Mouse (Mus musculus) limb, embryonic 14.5 days (tissue): ENCODE measurements around the gene Mtif3. TPM values are rescaled to one million over a fixed set of nuclear protein-coding genes. Genes with fewer than 3 reads are reported as not detected.

ENCODE experiments used
- ATAC-seq: fragments of 200-750 bp; cut with Nextera tagmentation; 2 replicates; pipeline ENCODE4 v1.8.0; 2017; ENCODE audit warnings: low read depth, moderate number of reproducible peaks, moderate TSS enrichment; ENCODE audit not compliant: low FRiP score
- DNase-seq: peaks from one replicate; pipeline ENCODE4 v3.0.0-alpha.2; 2015; ENCODE audit warnings: low spot score
- H3K27ac ChIP-seq: fragments of 300-500 bp; sonication (generic); replicated peaks from 2 replicates; pipeline ENCODE4 v1.5.1; 2014; ENCODE audit warnings: low read depth, mild to moderate bottlenecking, low read length, moderate library complexity, mixed read lengths
- H3K27me3 ChIP-seq: fragments of 300-500 bp; sonication (generic); 2 replicates; pipeline ENCODE4 v1.6.1; 2014; ENCODE audit warnings: low read length, mixed read lengths; ENCODE audit not compliant: control insufficient read depth, insufficient read depth
- H3K36me3 ChIP-seq: fragments of 300-500 bp; sonication (generic); 2 replicates; pipeline ENCODE4 v1.6.1; 2014; ENCODE audit warnings: mild to moderate bottlenecking, low read length, moderate library complexity, mixed read lengths; ENCODE audit not compliant: control insufficient read depth, insufficient read depth
- H3K4me1 ChIP-seq: fragments of 300-500 bp; sonication (generic); 2 replicates; pipeline ENCODE4 v1.6.1; 2014; ENCODE audit warnings: antibody characterized with exemption, low read length, mixed read lengths; ENCODE audit not compliant: control insufficient read depth, insufficient read depth
- H3K4me2 ChIP-seq: fragments of 300-500 bp; sonication (generic); replicated peaks from 2 replicates; pipeline ENCODE4 v1.6.1; 2014; ENCODE audit warnings: low read depth, mild to moderate bottlenecking, low read length, moderate library complexity; ENCODE audit not compliant: severe bottlenecking
- H3K4me3 ChIP-seq: fragments of 300-500 bp; sonication (generic); replicated peaks from 2 replicates; pipeline ENCODE4 v1.5.1; 2014; ENCODE audit warnings: low read length
- H3K9ac ChIP-seq: fragments of 300-500 bp; sonication (generic); 2 replicates; pipeline ENCODE4 v1.6.1; 2014; ENCODE audit warnings: mild to moderate bottlenecking, low read depth, low read length, moderate library complexity; ENCODE audit not compliant: severe bottlenecking
- H3K9me3 ChIP-seq: fragments of 300-500 bp; sonication (generic); 2 replicates; pipeline ENCODE4 v1.6.1; 2016; ENCODE audit warnings: low read length; ENCODE audit not compliant: control insufficient read depth
- POLR2A ChIP-seq: fragments of 200-500 bp; IDR thresholded peaks from 2 replicates; pipeline ENCODE4 v1.8.0; 2012; ENCODE audit warnings: inconsistent platforms, mild to moderate bottlenecking, moderate library complexity, borderline replicate concordance; ENCODE audit not compliant: insufficient read depth, insufficient read length; ENCODE audit errors: extremely low read depth
- WGBS: fragments of 180-500 bp; shearing (Covaris S2); extraction: QIAGEN DNeasy Blood & Tissue Kit; methylation state at CpG from one replicate; pipeline ENCODE4 v1.1.7; 2014; 5-methylcytosine and 5-hydroxymethylcytosine counted together
- polyA plus RNA-seq, 2 experiments: library from polyadenylated mRNA; depleted of rRNA in 1 of 2; stranded (reverse) in 1 of 2; unstranded in 1 of 2; fragments of >200 nt; fragmentation: Nextera tagmentation in 1 of 2; extraction: Ambion mirVana in 1 of 2; gene quantifications; 2 replicates each; pipeline versions ENCODE4 v1.2.1 to v1.2.3; 2012 to 2014

The Mtif3 gene
- polyA plus RNA-seq, 2 experiments, result 14.5 to 24.8 TPM

GRCm38 (mm10) chr5:146908629-146909028 is 55.0 kb downstream of the Mtif3 start:
- no peak overlapping the region for H3K4me2 ChIP-seq
- H3K27ac ChIP-seq, result no peak overlapping the region
- no peaks in the 10 kb centered on the region for H3K36me3 ChIP-seq
- no peaks in the 10 kb centered on the region for H3K4me1 ChIP-seq
- no peak overlapping the region for H3K4me3 ChIP-seq
- no peaks in the 10 kb centered on the region for H3K9me3 ChIP-seq
- DNase-seq (no peak), ATAC-seq (no peak)
- H3K27me3 ChIP-seq, result no peaks in the 10 kb centered on the region
- 59% methylated on average over 11 of the region's 11 CpGs for WGBS
- no peak for TF ChIP-seq POLR2A
- H3K9ac ChIP-seq, result no peak overlapping the region

GRCm38 (mm10) chr5:146907533-146907932 is 56.1 kb downstream of the Mtif3 start:
- H3K4me1 ChIP-seq, result no peaks in the 10 kb centered on the region
- no peak overlapping the region for H3K27ac ChIP-seq
- H3K9ac ChIP-seq, result no peak overlapping the region
- H3K4me3 ChIP-seq, result no peak overlapping the region
- no peaks in the 10 kb centered on the region for H3K36me3 ChIP-seq
- H3K4me2 ChIP-seq, result no peak overlapping the region
- peak; percentile 13; the same call in 1 of the 2 replicates for ATAC-seq
- DNase-seq, result no peak
- 49% methylated on average over 5 of the region's 5 CpGs for WGBS
- no peak for TF ChIP-seq POLR2A
- no peaks in the 10 kb centered on the region for H3K9me3 ChIP-seq
- H3K27me3 ChIP-seq, result no peaks in the 10 kb centered on the region

DNA sequence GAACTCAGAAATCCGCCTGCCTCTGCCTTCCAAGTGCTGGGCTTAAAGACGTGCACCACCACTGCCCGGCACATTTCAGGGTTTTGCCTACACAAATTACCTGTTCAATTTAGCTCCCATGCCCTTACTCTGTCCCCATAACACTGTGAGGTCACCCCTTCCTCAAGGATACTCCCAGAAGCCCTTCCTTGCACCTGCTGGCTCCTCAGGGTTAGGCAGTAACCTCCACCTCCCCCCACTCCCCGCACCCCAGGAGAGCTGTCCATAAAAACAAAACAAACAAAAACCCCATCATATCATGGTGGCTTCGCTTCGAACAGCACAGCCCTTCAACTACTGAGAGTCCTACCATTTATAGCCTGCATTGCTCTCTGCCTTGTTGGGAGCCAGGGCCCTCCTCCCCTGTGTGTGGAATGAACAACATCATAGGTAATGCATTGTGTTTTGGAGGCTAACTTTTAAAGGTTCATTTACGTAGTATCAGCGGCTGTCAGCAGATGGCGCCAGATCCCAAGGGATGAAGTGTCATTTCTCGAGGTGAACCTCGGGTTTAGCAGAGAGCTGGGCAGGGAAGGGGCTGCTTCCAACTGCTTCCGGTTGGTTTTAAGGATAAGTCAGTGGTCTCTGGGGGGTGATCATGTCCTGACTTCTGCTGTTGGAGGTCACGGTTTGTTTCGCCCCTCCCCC is 58.0 kb downstream of the Mtif3 start:
- H3K4me1 ChIP-seq, result no peaks in the 10 kb centered on the region
- TF ChIP-seq POLR2A, result no peak
- no peak overlapping the region for H3K9ac ChIP-seq
- 28% methylated on average over 14 of the region's 14 CpGs for WGBS
- H3K4me3 ChIP-seq, result no peak overlapping the region
- ATAC-seq, result no peak
- no peaks in the 10 kb centered on the region for H3K36me3 ChIP-seq
- H3K27ac ChIP-seq, result no peak overlapping the region
- peak overlapping the region; percentile 30; the same call in 1 of the 2 replicates for H3K4me2 ChIP-seq
- H3K27me3 ChIP-seq, result no peaks in the 10 kb centered on the region
- H3K9me3 ChIP-seq, result no peaks in the 10 kb centered on the region
- DNase-seq, result peak; percentile 74

GRCm38 (mm10) chr5:146904404-146904803 is 59.2 kb downstream of the Mtif3 start:
- peak; percentile 84 for DNase-seq
- TF ChIP-seq POLR2A, result no peak

More at GRCm38 (mm10) chr5:146904404-146904803, 59.2 kb downstream of the Mtif3 start:
- Histone ChIP-seq H3K36me3 (no peaks in the 10 kb centered on the region), H3K9ac (no peak overlapping the region), H3K27ac (no peak overlapping the region), H3K4me2 (no peak overlapping the region), H3K9me3 (no peaks in the 10 kb centered on the region), H3K27me3 (no peaks in the 10 kb centered on the region), H3K4me3 (no peak overlapping the region), H3K4me1 (no peaks in the 10 kb centered on the region)
- no peak; the same call in 1 of the 2 replicates for ATAC-seq
- WGBS, result 30% methylated on average over 8 of the region's 8 CpGs

Other genes starting within 250 kb of the Mtif3 start
- 20.1 and 22.8 TPM in 2 replicates for gene Usp12, start 168.8 kb downstream of the Mtif3 start, polyA plus RNA-seq (2012; rRNA removed)
- 11.1 and 13.6 TPM in 2 replicates for gene Usp12, start 168.8 kb downstream of the Mtif3 start, polyA plus RNA-seq (2014; fragmentation: Nextera tagmentation; extraction: Ambion mirVana)
- 232 and 505 TPM in 2 replicates for gene Rpl21, start 130.9 kb downstream of the Mtif3 start, polyA plus RNA-seq (2012; rRNA removed)
- gene Rpl21, start 130.9 kb downstream of the Mtif3 start, polyA plus RNA-seq (2014; fragmentation: Nextera tagmentation; extraction: Ambion mirVana), result 689 and 720 TPM in 2 replicates
- 5.9 and 7.8 TPM in 2 replicates for gene Rasl11a, start 118.7 kb downstream of the Mtif3 start, polyA plus RNA-seq (2012; rRNA removed)
- gene Rasl11a, start 118.7 kb downstream of the Mtif3 start, polyA plus RNA-seq (2014; fragmentation: Nextera tagmentation; extraction: Ambion mirVana), result 8.4 and 9.3 TPM in 2 replicates
- gene Gtf3a, start 15.1 kb downstream of the Mtif3 start, polyA plus RNA-seq (2012; rRNA removed), result 77.7 and 87.0 TPM in 2 replicates
- 100 and 101 TPM in 2 replicates for gene Gtf3a, start 15.1 kb downstream of the Mtif3 start, polyA plus RNA-seq (2014; fragmentation: Nextera tagmentation; extraction: Ambion mirVana)
- 13.7 and 16.9 TPM in 2 replicates for gene Lnx2, start 112.8 kb upstream of the Mtif3 start, polyA plus RNA-seq (2012; rRNA removed)
- 13.7 and 15.8 TPM in 2 replicates for gene Lnx2, start 112.8 kb upstream of the Mtif3 start, polyA plus RNA-seq (2014; fragmentation: Nextera tagmentation; extraction: Ambion mirVana)
- gene Polr1d, start 113.2 kb upstream of the Mtif3 start, polyA plus RNA-seq (2012; rRNA removed), result 82.7 and 104 TPM in 2 replicates
- 144 and 148 TPM in 2 replicates for gene Polr1d, start 113.2 kb upstream of the Mtif3 start, polyA plus RNA-seq (2014; fragmentation: Nextera tagmentation; extraction: Ambion mirVana)
- gene Gsx1, start 224.9 kb upstream of the Mtif3 start, polyA plus RNA-seq (2012; rRNA removed), result not detected in 2 replicates
- not detected in 2 replicates for gene Gsx1, start 224.9 kb upstream of the Mtif3 start, polyA plus RNA-seq (2014; fragmentation: Nextera tagmentation; extraction: Ambion mirVana)